ENCODE assay signal across 8 mouse cellular contexts in the genomic region with DNA sequence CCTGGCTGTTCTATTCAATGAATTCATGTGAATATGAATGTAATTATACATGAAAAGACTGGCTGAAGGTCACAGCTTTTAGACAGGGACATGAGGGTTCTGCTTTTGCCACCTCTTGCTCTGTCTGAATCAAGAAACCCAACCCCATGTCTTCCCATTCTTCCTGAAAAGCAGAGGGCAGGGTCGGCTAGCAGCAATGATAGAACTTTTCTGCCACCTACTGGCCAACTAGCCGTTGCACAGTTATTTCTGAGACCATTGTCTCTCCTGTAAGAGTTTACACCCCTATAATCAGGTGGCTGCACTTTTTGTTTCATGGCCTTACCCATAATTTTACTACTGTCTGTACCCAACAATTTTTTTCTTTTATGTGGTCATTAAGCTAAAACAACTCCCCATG. TPM values are rescaled to one million over a fixed set of nuclear protein-coding genes. Genes with fewer than 3 reads are reported as not detected.
DNase-seq lines count a peak whose midpoint lies in the region; ATAC-seq lines count a peak whose summit lies in the region.

No protein-coding gene starts in this region.

- WGBS in limb, embryonic 11.5 days: 7% methylated on average over 2 of the region's 2 CpGs
- WGBS in limb, embryonic 10.5 days: 2% methylated on average over 2 of the region's 2 CpGs
- WGBS in embryonic facial prominence, embryonic 10.5 days: 14% methylated on average over 2 of the region's 2 CpGs
- WGBS in kidney, embryonic 15.5 days: 10% methylated on average over 2 of the region's 2 CpGs
- WGBS in midbrain, embryonic 10.5 days: 13% methylated on average over 2 of the region's 2 CpGs

- no peak overlapping the region for H3K4me2 ChIP-seq in limb, embryonic 11.5 days (ENCODE audit: low read depth, severe bottlenecking)
- no peak overlapping the region for H3K4me2 ChIP-seq in kidney, embryonic 15.5 days

- H3K36me3 ChIP-seq in limb, embryonic 11.5 days (ENCODE audit: control insufficient read depth, insufficient read depth, low read length): no peaks in the 10 kb centered on the region
- H3K36me3 ChIP-seq in limb, embryonic 10.5 days: no peaks in the 10 kb centered on the region
- H3K36me3 ChIP-seq in embryonic facial prominence, embryonic 10.5 days (replicated peaks): peaks cover 21% of the 10 kb centered on the region
- no peaks in the 10 kb centered on the region for H3K36me3 ChIP-seq in kidney, embryonic 15.5 days
- peaks cover 8% of the 10 kb centered on the region; the same call in 1 of the 2 replicates for H3K36me3 ChIP-seq in midbrain, embryonic 10.5 days

- no peak overlapping the region for H3K9ac ChIP-seq in limb, embryonic 11.5 days (ENCODE audit: low read length)
- no peak overlapping the region for H3K9ac ChIP-seq in kidney, embryonic 15.5 days

- no peak for ATAC-seq in limb, embryonic 11.5 days (ENCODE audit: insufficient number of reproducible peaks, low FRiP score, low TSS enrichment, low read depth)
- 0 out of 2 replicates have a peak, but pooled peaks have one; percentile 43 for ATAC-seq in kidney, embryonic 15.5 days (replicated peaks; ENCODE audit: low FRiP score)

- no peaks in the 10 kb centered on the region for H3K4me1 ChIP-seq in limb, embryonic 11.5 days (ENCODE audit: control insufficient read depth, insufficient read depth, low read length)
- peaks cover 4% of the 10 kb centered on the region for H3K4me1 ChIP-seq in limb, embryonic 10.5 days
- H3K4me1 ChIP-seq in embryonic facial prominence, embryonic 10.5 days: peaks cover 14% of the 10 kb centered on the region
- H3K4me1 ChIP-seq in kidney, embryonic 15.5 days: no peaks in the 10 kb centered on the region
- peaks cover 15% of the 10 kb centered on the region for H3K4me1 ChIP-seq in midbrain, embryonic 10.5 days

- DNase-seq in limb, embryonic 11.5 days (ENCODE audit: low spot score): peak; percentile 46
- no peak for DNase-seq in limb, embryonic 10.5 days (ENCODE audit: low spot score)
- DNase-seq in adipocyte (ENCODE audit: low spot score): peak; percentile 69
- DNase-seq in embryonic facial prominence, embryonic 10.5 days (ENCODE audit: low spot score): peak; percentile 49
- peak; percentile 42 for DNase-seq in midbrain, embryonic 10.5 days (ENCODE audit: low spot score)
- DNase-seq in spleen, postnatal 10 days (ENCODE audit: low spot score in 2 of 2): no peak
- no peak for DNase-seq in spleen, adult 12 weeks (ENCODE audit: low spot score)

- no peak overlapping the region for H3K4me3 ChIP-seq in limb, embryonic 11.5 days (ENCODE audit: low read depth, low read length)
- no peak overlapping the region for H3K4me3 ChIP-seq in limb, embryonic 10.5 days
- H3K4me3 ChIP-seq in embryonic facial prominence, embryonic 10.5 days: no peak overlapping the region
- H3K4me3 ChIP-seq in kidney, embryonic 15.5 days (replicated peaks): no peak overlapping the region
- H3K4me3 ChIP-seq in midbrain, embryonic 10.5 days: no peak overlapping the region

- H3K9me3 ChIP-seq in limb, embryonic 11.5 days (ENCODE audit: control insufficient read depth, low read length): peaks cover 3% of the 10 kb centered on the region
- peaks cover 11% of the 10 kb centered on the region; the same call in 1 of the 2 replicates for H3K9me3 ChIP-seq in limb, embryonic 10.5 days (replicated peaks)
- H3K9me3 ChIP-seq in embryonic facial prominence, embryonic 10.5 days: peaks cover 28% of the 10 kb centered on the region
- peaks cover 3% of the 10 kb centered on the region; the same call in 1 of the 2 replicates for H3K9me3 ChIP-seq in kidney, embryonic 15.5 days (replicated peaks)
- peaks cover 55% of the 10 kb centered on the region for H3K9me3 ChIP-seq in midbrain, embryonic 10.5 days (replicated peaks)

- H3K27me3 ChIP-seq in limb, embryonic 11.5 days (ENCODE audit: control insufficient read depth, insufficient read depth, low read length): no peaks in the 10 kb centered on the region
- H3K27me3 ChIP-seq in limb, embryonic 10.5 days (ENCODE audit: low read depth, poor library complexity, severe bottlenecking): no peaks in the 10 kb centered on the region
- no peaks in the 10 kb centered on the region for H3K27me3 ChIP-seq in embryonic facial prominence, embryonic 10.5 days (replicated peaks; ENCODE audit: low read depth, poor library complexity, severe bottlenecking)
- H3K27me3 ChIP-seq in kidney, embryonic 15.5 days: no peaks in the 10 kb centered on the region
- no peaks in the 10 kb centered on the region for H3K27me3 ChIP-seq in midbrain, embryonic 10.5 days (ENCODE audit: low read depth, poor library complexity, severe bottlenecking)

- H3K27ac ChIP-seq in limb, embryonic 11.5 days (replicated peaks; ENCODE audit: low read depth, low read length): no peak overlapping the region
- no peak overlapping the region for H3K27ac ChIP-seq in limb, embryonic 10.5 days
- no peak overlapping the region for H3K27ac ChIP-seq in embryonic facial prominence, embryonic 10.5 days (replicated peaks)
- H3K27ac ChIP-seq in kidney, embryonic 15.5 days: no peak overlapping the region
- H3K27ac ChIP-seq in midbrain, embryonic 10.5 days (replicated peaks): no peak overlapping the region

RNA-seq across cellular contexts. Expression of gene Magel2, which starts 5.6 kb away (rescaled TPM):
- polyA plus RNA-seq in limb, embryonic 11.5 days (2014; fragmentation: Nextera tagmentation; extraction: Ambion mirVana): 3.0 and 5.6 TPM in 2 replicates
- polyA plus RNA-seq in limb, embryonic 10.5 days (2016; fragmentation: Nextera tagmentation; extraction: Ambion mirVana): 4.2 and 4.3 TPM in 2 replicates
- polyA plus RNA-seq in embryonic facial prominence, embryonic 10.5 days (2016; fragmentation: Nextera tagmentation; extraction: Ambion mirVana): 18.7 and 21.0 TPM in 2 replicates
- polyA plus RNA-seq in kidney, embryonic 15.5 days (2015; fragmentation: Nextera tagmentation; extraction: Ambion mirVana): 0.87 and 1.2 TPM in 2 replicates
- 8.6 and 14.0 TPM in 2 replicates for polyA plus RNA-seq in midbrain, embryonic 10.5 days (2016; fragmentation: Nextera tagmentation; extraction: Ambion mirVana)

RNA-seq across cellular contexts. Expression of gene Ndn, which starts 36.0 kb away (rescaled TPM):
- polyA plus RNA-seq in limb, embryonic 11.5 days (2014; fragmentation: Nextera tagmentation; extraction: Ambion mirVana): 87.6 and 95.0 TPM in 2 replicates
- 75.0 and 87.0 TPM in 2 replicates for polyA plus RNA-seq in limb, embryonic 10.5 days (2016; fragmentation: Nextera tagmentation; extraction: Ambion mirVana)
- polyA plus RNA-seq in embryonic facial prominence, embryonic 10.5 days (2016; fragmentation: Nextera tagmentation; extraction: Ambion mirVana): 128 and 134 TPM in 2 replicates
- polyA plus RNA-seq in kidney, embryonic 15.5 days (2015; fragmentation: Nextera tagmentation; extraction: Ambion mirVana): 74.4 and 85.4 TPM in 2 replicates
- polyA plus RNA-seq in midbrain, embryonic 10.5 days (2016; fragmentation: Nextera tagmentation; extraction: Ambion mirVana): 114 and 162 TPM in 2 replicates

RNA-seq across cellular contexts. Expression of gene Mkrn3, which starts 37.5 kb away (rescaled TPM):
- polyA plus RNA-seq in limb, embryonic 11.5 days (2014; fragmentation: Nextera tagmentation; extraction: Ambion mirVana): 6.6 and 7.8 TPM in 2 replicates
- polyA plus RNA-seq in limb, embryonic 10.5 days (2016; fragmentation: Nextera tagmentation; extraction: Ambion mirVana): 6.9 and 9.1 TPM in 2 replicates
- polyA plus RNA-seq in embryonic facial prominence, embryonic 10.5 days (2016; fragmentation: Nextera tagmentation; extraction: Ambion mirVana): 9.3 and 9.6 TPM in 2 replicates
- polyA plus RNA-seq in kidney, embryonic 15.5 days (2015; fragmentation: Nextera tagmentation; extraction: Ambion mirVana): 5.3 TPM in 2 replicates
- 18.4 and 21.2 TPM in 2 replicates for polyA plus RNA-seq in midbrain, embryonic 10.5 days (2016; fragmentation: Nextera tagmentation; extraction: Ambion mirVana)

Comparison
In these comparisons a context has a peak if more than half of its experiments do, and no peak if none do; other contexts are left out.
1. DNase-seq: peak in limb, embryonic 11.5 days (single experiment), adipocyte (single experiment), embryonic facial prominence, embryonic 10.5 days (single experiment) and midbrain, embryonic 10.5 days (single experiment); none in limb, embryonic 10.5 days (single experiment), spleen, postnatal 10 days (0 of 2) and spleen, adult 12 weeks (single experiment).